Mouse (Mus musculus): ENCODE measurements around the gene Zfp598.

GRCm38 (mm10) chr17:24676877-24677276, 7.4 kb downstream of the Zfp598 start:
- no peak for TF ChIP-seq NELFE (IDR thresholded peaks at IDR 0.05; ENCODE audit: low read depth, low read length)
- no peak for TF ChIP-seq UBTF (IDR thresholded peaks at IDR 0.05; ENCODE audit: low read depth, low read length)
- no peak for TF ChIP-seq POLR2AphosphoS2 (IDR thresholded peaks at IDR 0.05; ENCODE audit: low read depth, low read length)
- no peak for TF ChIP-seq CTCF (conservative IDR thresholded peaks at IDR 0.05 in 1 of 2, IDR thresholded peaks at IDR 0.05 in 1 of 2; ENCODE audit: low read depth in 2 of 2, low read length in 2 of 2)

Data from CH12.LX (cell line).